Mouse (Mus musculus): ENCODE data around the gene Baiap2l2. TPM values are rescaled to one million over a fixed set of nuclear protein-coding genes. Genes with fewer than 3 reads are reported as not detected.

The Baiap2l2 gene
- total RNA-seq, 4 experiments from 2014 or later: 3.1 to 14.2 (median 11.4) TPM

DNA sequence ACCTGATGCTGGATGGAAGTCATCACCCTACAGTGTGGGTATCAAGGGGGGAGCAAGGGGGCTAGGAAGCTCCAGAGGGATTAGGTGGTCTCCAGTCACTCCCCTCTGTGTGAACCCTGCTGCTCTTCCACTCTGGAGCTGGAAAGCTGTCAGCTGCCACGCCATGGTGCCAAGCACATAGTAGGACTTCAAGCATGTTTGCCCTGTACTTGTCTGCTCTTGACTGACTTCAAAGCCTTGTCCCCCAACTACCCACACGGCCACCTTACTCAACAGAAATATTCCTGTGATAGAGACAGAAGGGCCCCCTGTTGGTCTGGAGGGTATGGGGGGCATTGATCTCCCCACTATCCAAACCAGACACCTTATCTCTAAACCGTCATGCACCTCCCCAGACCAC is 69.1 kb downstream of the Baiap2l2 start:
- DNase-seq (ENCODE audit: low spot score in 2 of 2): no peak

DNA sequence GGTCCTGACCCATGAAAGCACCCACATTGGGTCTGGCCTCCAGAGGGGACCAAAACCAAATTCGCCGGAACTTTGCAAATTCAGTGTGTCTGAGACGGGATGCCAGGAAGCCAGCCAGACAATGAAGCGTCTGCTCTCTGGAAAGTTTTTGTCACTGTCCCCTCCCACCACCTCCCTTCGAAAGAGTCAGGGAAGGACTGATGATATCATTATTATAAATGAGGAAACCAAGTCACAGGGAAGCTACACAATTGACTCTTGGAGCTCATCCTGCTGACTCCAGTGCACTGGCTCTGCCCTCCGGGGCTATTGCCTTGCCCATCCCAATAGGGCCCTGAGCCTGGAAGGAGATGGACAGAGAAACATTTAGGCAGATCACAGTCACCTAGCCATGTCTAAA is 71.7 kb downstream of the Baiap2l2 start:
- no peak for DNase-seq (ENCODE audit: low spot score in 2 of 2)

DNA sequence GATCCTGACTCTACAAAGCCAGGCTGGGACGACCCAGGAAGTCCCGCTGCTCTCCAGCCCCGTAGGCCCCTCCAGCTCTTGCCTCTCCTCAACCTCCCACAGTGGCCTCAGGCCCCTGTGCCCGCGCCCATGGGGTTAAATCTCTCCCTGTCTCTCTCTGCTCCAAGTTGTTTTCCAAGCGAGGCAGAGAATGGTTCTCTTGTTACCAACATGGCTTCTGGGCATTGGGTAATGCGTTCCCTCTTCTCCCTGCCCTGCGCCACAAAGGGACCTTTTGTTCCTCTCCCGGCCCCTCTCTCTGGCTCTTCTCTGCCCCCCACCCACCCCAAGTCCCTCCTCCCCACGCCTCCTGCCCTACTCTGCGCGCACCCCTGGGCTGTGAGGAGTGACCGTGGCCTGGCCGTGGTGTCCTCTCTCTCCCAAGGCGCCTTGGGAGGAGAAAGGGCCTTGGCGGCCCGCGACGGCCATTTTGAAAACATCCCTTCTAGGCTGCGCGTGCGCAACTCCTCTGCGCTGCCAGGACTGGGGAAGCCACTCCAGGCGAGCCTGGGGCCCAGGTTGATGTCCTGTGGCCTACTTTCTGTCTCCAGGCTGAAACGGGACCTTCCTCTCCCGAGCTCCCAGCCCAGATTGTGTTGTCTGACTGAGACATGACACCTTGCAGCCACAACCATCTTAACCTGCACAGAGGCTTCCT is 72.4 kb downstream of the Baiap2l2 start:
- no peak for DNase-seq (ENCODE audit: low spot score in 2 of 2)

DNA sequence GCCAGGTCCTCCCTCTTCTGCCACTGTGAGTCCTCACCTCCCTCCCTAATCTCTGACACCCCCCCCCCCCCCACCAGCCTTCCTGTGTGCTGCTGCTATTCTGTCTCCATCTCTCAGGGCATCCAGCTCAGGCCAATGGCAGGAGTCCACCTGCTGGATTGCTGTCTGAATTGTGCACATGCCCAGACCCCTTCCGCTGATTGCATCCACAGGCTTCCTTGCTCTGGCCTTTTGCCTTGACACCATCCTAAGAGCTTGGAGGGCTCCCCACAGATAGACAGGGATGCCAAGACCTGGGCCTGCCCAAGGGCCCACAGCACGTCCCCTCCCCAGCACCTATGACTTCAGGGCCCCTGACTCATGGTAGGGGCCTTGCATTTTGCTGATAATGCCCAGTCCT is 75.0 kb downstream of the Baiap2l2 start:
- DNase-seq (ENCODE audit: low spot score in 2 of 2): no peak

DNA sequence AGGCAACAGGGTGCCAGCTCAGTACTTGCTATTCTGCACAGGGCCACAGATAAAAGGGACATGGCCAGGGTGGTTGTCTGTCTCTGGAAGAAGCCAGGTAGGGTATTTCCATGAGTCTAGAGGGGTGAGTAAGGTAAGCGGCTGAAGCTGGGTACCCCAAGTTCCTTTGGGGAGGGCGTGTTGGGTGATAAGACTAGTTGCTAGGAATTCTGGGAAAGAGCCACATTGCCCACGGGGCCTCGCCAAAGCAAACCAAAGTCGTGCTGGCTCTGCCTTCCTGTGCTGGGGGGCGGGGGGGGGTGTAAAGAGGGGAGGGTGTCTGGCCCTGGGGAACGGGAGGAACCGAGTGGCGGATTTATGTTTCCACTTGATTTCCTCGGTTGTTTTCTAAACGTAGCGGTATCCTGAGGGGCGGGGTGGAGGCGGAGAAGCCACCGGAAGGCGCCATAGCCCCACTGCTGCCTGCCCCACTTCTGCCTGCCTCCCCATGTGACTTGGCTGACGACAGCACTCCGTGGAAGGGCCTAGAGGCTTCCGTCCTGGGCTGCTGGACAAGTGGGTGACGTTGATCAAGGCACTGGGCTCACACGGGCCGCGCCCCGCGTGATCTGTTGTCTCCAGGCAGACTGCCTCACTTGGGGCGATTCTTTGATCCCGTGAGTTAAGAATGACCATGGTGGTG is 76.4 kb downstream of the Baiap2l2 start:
- DNase-seq (ENCODE audit: low spot score in 2 of 2): peak in 1 of 2 experiments; percentile 41

DNA sequence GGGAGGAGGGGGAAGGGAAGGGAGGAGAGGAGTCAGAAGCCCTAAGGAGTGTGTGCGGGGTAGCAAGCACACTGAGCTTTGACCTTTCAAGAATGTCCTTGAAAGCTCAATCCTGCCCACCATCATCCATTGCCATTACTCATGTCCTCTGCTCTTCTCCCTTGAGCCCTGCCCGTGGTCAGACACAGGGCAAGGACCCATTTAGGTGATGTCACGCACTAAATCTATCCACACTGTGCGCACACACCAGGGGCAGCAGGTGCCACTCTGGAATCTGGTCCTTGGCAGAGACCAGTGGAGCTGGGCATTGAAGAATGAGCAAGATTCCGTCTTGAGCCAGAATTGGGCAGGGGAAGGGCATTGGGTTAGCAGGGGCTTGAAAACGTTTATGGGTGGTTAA is 77.1 kb downstream of the Baiap2l2 start:
- DNase-seq (ENCODE audit: low spot score in 2 of 2): no peak

Other genes starting within 250 kb of the Baiap2l2 start
- under 1 TPM in 3 of 4 experiments, not detected in 1; 0.30 to 0.72 (median 0.37) TPM for gene Galr3, start 243.7 kb downstream of the Baiap2l2 start, total RNA-seq (2022)
- gene Ankrd54, start 222.6 kb downstream of the Baiap2l2 start, total RNA-seq (2022): 10 to 100 TPM; 16.5 to 20.1 (median 18.4) TPM
- gene Eif3l, start 210.4 kb downstream of the Baiap2l2 start, total RNA-seq (2022): 10 to 100 TPM; 73.8 to 77.0 (median 75.3) TPM
- 10 to 100 TPM; 28.9 to 32.0 (median 30.4) TPM for gene Micall1, start 176.6 kb downstream of the Baiap2l2 start, total RNA-seq (2022)
- 100 to 1,000 TPM in 2 of 4 experiments, 10 to 100 TPM in 2; 83.7 to 108 (median 99.6) TPM for gene Polr2f, start 144.5 kb downstream of the Baiap2l2 start, total RNA-seq (2022)
- 10 to 100 TPM; 10.1 to 14.4 (median 11.3) TPM for gene 1700088E04Rik, start 144.3 kb downstream of the Baiap2l2 start, total RNA-seq (2022)
- gene Sox10, start 120.3 kb downstream of the Baiap2l2 start, total RNA-seq (2022): 10 to 100 TPM; 30.5 to 36.3 (median 32.6) TPM
- 10 to 100 TPM; 47.2 to 56.8 (median 52.7) TPM for gene Pick1, start 56.4 kb downstream of the Baiap2l2 start, total RNA-seq (2022)
- 1 to 10 TPM in 1 of 4 experiments, under 1 TPM in 3; 0.18 to 1.2 (median 0.63) TPM for gene Gm49486, start 56.1 kb downstream of the Baiap2l2 start, total RNA-seq (2022)
- under 1 TPM in 3 of 4 experiments, not detected in 1; 0.53 to 0.91 (median 0.57) TPM for gene Slc16a8, start 30.8 kb downstream of the Baiap2l2 start, total RNA-seq (2022)
- gene Pla2g6, start 42.9 kb upstream of the Baiap2l2 start, total RNA-seq (2022): 10 to 100 TPM; 21.4 to 24.1 (median 22.8) TPM
- 1 to 10 TPM; 1.2 to 3.8 (median 1.5) TPM for gene Maff, start 61.1 kb upstream of the Baiap2l2 start, total RNA-seq (2022)
- gene Tmem184b, start 118.0 kb upstream of the Baiap2l2 start, total RNA-seq (2022): 10 to 100 TPM; 69.7 to 89.8 (median 75.6) TPM
- 100 to 1,000 TPM; 146 to 162 (median 152) TPM for gene Csnk1e, start 170.0 kb upstream of the Baiap2l2 start, total RNA-seq (2022)
- 100 to 1,000 TPM; 188 to 236 (median 202) TPM for gene Kcnj4, start 219.7 kb upstream of the Baiap2l2 start, total RNA-seq (2022)
- gene Kdelr3, start 230.9 kb upstream of the Baiap2l2 start, total RNA-seq (2022): under 1 TPM; 0.26 to 0.62 (median 0.48) TPM